Mouse (Mus musculus) neural tube, embryonic 12.5 days (tissue): ENCODE measurements around the gene Cyb5r3. TPM values are rescaled to one million over a fixed set of nuclear protein-coding genes. Genes with fewer than 3 reads are reported as not detected.

Experiments
- ATAC-seq: fragments of 200-750 bp; cut with Nextera tagmentation; 2 replicates; pipeline ENCODE4 v1.8.0; 2017; ENCODE audit warnings: low read depth, mild to moderate bottlenecking, moderate TSS enrichment, moderate library complexity; ENCODE audit not compliant: low FRiP score
- H3K27ac ChIP-seq: fragments of 300-500 bp; sonication (generic); 2 replicates; pipeline ENCODE4 v1.5.1; 2016
- H3K27me3 ChIP-seq: fragments of 300-500 bp; sonication (generic); replicated peaks from 2 replicates; pipeline ENCODE4 v1.6.1; 2016; ENCODE audit warnings: mild to moderate bottlenecking
- H3K36me3 ChIP-seq: fragments of 300-500 bp; sonication (generic); 2 replicates; pipeline ENCODE4 v1.6.1; 2016; ENCODE audit warnings: mild to moderate bottlenecking
- H3K4me1 ChIP-seq: fragments of 300-500 bp; sonication (generic); 2 replicates; pipeline ENCODE4 v1.6.1; 2016
- H3K4me2 ChIP-seq: fragments of 300-500 bp; sonication (generic); replicated peaks from 2 replicates; pipeline ENCODE4 v1.6.1; 2016; ENCODE audit warnings: mild to moderate bottlenecking
- H3K4me3 ChIP-seq: fragments of 300-500 bp; sonication (generic); 2 replicates; pipeline ENCODE4 v1.5.1; 2016
- H3K9ac ChIP-seq: fragments of 300-500 bp; sonication (generic); 2 replicates; pipeline ENCODE4 v1.6.1; 2016; ENCODE audit warnings: mild to moderate bottlenecking
- H3K9me3 ChIP-seq: fragments of 300-500 bp; sonication (generic); 2 replicates; pipeline ENCODE4 v1.6.1; 2016; ENCODE audit warnings: mild to moderate bottlenecking
- WGBS: fragments of 180-500 bp; shearing (Covaris S2); methylation state at CpG from one replicate; pipeline ENCODE4 v1.1.7; 2016; 5-methylcytosine and 5-hydroxymethylcytosine counted together
- polyA plus RNA-seq: library from polyadenylated mRNA; unstranded; fragments of >200 nt; fragmentation: Nextera tagmentation; extraction: Ambion mirVana; gene quantifications from 2 replicates; pipeline ENCODE4 v1.2.1, GENCODE M21; 2016

Cyb5r3 gene
- 143 and 157 TPM in 2 replicates for polyA plus RNA-seq

DNA sequence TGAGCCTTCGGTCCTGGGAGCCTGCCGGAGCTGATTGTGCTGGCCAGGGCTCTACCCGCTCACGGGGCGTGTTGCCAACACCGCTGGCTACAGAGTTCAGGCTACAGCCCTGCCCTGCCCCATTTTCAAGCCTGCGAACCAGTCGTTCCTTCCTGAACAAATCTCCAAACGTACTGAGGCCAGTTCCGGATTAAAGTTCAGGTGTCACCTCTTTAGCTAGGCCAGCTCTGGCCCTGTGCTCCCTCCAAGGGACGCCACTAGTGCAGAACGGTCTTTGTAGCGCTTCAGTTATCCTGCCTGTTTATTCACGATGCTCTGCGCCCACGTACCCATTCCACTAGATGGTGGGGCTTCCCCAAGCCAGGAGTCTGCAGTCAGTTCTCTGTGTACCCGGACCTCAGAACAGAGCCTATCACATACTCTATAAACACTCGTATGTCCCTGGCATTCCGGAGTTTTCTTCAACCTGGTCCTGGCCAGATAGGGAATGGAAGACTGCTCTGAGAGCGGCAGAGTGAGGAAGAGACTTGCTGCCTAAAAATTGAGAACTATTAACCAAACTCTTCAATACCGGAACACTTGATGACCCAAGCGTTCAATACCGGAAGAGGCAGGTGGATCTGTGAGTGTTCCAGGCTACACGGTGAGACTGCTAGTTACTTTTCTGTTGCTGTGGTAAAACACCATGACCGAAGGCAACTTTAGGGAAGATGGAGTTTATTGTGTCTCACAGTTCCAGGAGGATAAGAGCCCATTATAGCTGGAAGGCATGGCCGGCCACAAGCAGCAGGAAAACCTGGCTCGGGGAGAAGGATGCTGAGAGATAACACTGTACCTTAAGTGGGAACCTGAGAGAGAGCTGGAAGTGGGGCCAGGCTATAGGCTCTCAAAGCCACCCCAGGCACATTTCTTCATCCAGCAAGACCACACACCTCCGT lies at the start of gene Cyb5r3:
TSS of gene Cyb5r3 (minus strand) at position 101 of the 938 bp plus-strand sequence.
- H3K27me3 ChIP-seq, result no peaks in the 10 kb centered on the region
- H3K27ac ChIP-seq, result peak within 1 kb of the TSS; percentile 80
- peak within 1 kb of the TSS; percentile 58 for H3K4me3 ChIP-seq
- H3K4me2 ChIP-seq, result peak within 1 kb of the TSS; percentile 80
- no peaks in the 10 kb centered on the region for H3K9me3 ChIP-seq
- 37% methylated on average over 28 of the region's 28 CpGs for WGBS
- H3K36me3 ChIP-seq, result no peaks in the 10 kb centered on the region
- peaks cover 29% of the 10 kb centered on the region for H3K4me1 ChIP-seq
- peak within 1 kb of the TSS; percentile 72 for H3K9ac ChIP-seq
- peak; percentile 64; the same call in 1 of the 2 replicates for ATAC-seq

- 89% methylated on average over 4 of the region's 4 CpGs for WGBS
- no peak overlapping the region for H3K4me2 ChIP-seq
- no peaks in the 10 kb centered on the region for H3K27me3 ChIP-seq
- H3K36me3 ChIP-seq, result no peaks in the 10 kb centered on the region
- peaks cover 12% of the 10 kb centered on the region for H3K4me1 ChIP-seq
- no peak overlapping the region for H3K4me3 ChIP-seq
- ATAC-seq, result no peak
- no peaks in the 10 kb centered on the region for H3K9me3 ChIP-seq
- no peak overlapping the region for H3K27ac ChIP-seq
- H3K9ac ChIP-seq, result no peak overlapping the region
Measured at GRCm38 (mm10) chr15:83221721-83222120, 49.3 kb upstream of the Cyb5r3 start.

DNA sequence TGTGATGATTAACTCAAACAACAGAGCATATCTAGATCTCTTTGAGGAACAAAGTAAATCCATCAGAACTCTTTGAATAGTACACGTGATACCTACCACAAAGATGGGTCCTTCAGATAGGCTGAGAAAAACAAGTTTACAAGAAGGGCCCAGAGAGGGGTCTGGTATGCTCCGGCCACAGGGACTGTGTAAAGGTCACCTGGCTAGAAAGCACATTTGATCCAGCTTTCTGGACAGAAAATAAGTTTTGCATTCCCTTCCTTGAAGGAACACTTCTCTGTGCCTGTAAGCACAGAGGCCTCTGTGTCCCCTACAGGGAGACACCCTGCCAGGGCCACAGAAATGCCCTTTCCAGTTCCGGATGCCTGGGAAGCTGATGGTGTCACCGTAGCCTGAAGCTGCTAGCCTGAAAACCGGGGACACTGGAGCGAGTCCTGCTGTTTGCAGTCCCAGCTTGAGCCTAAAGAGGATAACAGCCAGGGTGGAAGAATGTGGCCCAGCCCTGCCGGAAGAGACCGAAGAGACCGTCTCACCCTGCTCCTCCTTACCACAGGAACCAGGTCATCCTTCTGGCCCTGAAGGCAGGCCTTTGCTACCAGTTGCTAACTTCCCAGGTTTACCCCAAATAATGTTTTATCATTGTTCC lies 48.1 kb upstream of the Cyb5r3 start:
- H3K9ac ChIP-seq, result no peak overlapping the region
- H3K4me2 ChIP-seq, result no peak overlapping the region
- WGBS, result 62% methylated on average over 9 of the region's 9 CpGs
- H3K9me3 ChIP-seq, result no peaks in the 10 kb centered on the region
- no peak overlapping the region for H3K27ac ChIP-seq
- no peaks in the 10 kb centered on the region for H3K27me3 ChIP-seq
- peaks cover 25% of the 10 kb centered on the region for H3K4me1 ChIP-seq
- H3K36me3 ChIP-seq, result no peaks in the 10 kb centered on the region
- no peak for ATAC-seq
- no peak overlapping the region for H3K4me3 ChIP-seq

DNA sequence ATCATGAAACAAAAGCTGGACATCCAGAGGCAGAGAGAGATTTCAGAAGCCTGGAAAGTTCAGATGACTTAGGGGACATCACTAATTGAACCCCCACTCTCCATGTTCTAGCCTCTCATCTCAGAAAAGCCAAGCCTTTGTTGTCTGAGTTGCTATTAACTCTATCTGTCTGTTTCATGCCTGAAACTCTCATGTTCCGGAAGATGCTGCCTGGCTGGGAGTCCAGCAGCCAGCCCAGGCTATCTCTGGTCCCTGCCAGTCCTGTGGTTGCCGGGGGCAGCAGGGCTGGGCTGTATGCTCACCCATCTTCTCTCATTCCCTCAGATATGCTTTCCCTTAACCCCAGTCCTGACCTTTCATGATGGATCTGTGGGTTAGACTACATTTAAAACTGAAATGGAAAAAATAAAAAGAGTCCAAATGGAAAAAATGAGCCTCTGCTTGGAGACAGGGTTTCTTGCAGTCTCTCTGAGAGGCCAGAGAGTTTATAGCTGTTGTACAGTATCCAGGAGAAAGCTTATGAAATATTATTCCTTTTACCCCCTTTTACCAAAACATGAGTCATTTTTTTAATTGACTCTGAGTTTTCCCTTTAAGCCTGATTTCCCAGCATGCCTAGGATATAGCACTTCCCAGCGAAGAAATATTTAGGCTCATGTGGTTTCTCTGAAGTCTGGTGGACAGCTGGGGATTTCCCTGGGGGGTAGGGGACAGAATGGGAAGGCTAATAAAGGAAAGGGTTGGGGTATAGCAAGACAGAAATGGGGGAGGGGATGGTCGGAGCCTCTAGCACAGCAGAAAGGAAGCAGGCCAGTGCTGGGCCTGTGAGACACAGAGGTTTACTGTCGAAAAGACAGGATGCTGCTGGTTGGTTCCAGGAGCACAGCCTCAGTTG lies 43.2 kb upstream of the Cyb5r3 start:
- Histone ChIP-seq H3K4me2 (no peak overlapping the region), H3K9me3 (no peaks in the 10 kb centered on the region), H3K27ac (peak overlapping the region; percentile 53), H3K4me3 (no peak overlapping the region), H3K27me3 (no peaks in the 10 kb centered on the region), H3K9ac (no peak overlapping the region), H3K36me3 (no peaks in the 10 kb centered on the region), H3K4me1 (peaks cover 15% of the 10 kb centered on the region; the same call in 1 of the 2 replicates)
- 40% methylated on average over 5 of the region's 5 CpGs for WGBS
- ATAC-seq, result peak; percentile 65

- Histone ChIP-seq H3K4me2 (peak overlapping the region; percentile 49), H3K27ac (no peak overlapping the region), H3K27me3 (0 out of 2 replicates have a peak, but pooled peaks cover 3% of the 10 kb centered on the region), H3K9me3 (no peaks in the 10 kb centered on the region), H3K9ac (no peak overlapping the region), H3K4me1 (no peaks in the 10 kb centered on the region), H3K4me3 (no peak overlapping the region), H3K36me3 (no peaks in the 10 kb centered on the region)
- no peak for ATAC-seq
- 21% methylated on average over 11 of the region's 11 CpGs for WGBS
Measured at GRCm38 (mm10) chr15:83210229-83210628, 37.8 kb upstream of the Cyb5r3 start.

DNA sequence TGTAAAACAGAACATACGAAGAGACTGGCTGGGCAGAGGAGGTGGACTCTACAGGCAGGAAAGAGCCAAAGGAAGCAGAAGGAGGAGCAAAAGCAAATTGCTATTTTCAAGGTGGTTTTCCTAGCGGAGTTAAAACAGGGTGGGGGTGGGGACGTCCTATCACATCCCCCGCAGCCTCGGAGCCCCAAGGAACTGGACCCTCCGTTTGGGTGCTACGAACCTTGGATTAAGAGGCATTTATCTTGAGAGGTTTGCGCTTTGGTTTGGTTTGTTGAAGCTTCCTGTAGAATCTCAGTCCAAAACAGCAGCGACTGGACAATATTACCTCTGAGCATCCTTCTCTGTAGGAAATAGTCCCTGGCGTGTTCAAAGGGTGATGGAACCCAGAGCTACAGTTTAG lies 37.3 kb upstream of the Cyb5r3 start:
- H3K4me2 ChIP-seq, result peak overlapping the region; percentile 49
- no peak overlapping the region for H3K4me3 ChIP-seq
- H3K9me3 ChIP-seq, result no peaks in the 10 kb centered on the region
- H3K27ac ChIP-seq, result no peak overlapping the region
- 0 out of 2 replicates have a peak, but pooled peaks cover 3% of the 10 kb centered on the region for H3K27me3 ChIP-seq
- WGBS, result 17% methylated on average over 10 of the region's 10 CpGs
- ATAC-seq, result no peak
- H3K9ac ChIP-seq, result no peak overlapping the region
- H3K36me3 ChIP-seq, result no peaks in the 10 kb centered on the region
- H3K4me1 ChIP-seq, result peaks cover 4% of the 10 kb centered on the region

- 50% methylated on average over 4 of the region's 4 CpGs for WGBS
- H3K4me2 ChIP-seq, result peak overlapping the region; percentile 49
- no peak overlapping the region for H3K9ac ChIP-seq
- 0 out of 2 replicates have a peak, but pooled peaks cover 3% of the 10 kb centered on the region for H3K27me3 ChIP-seq
- no peak for ATAC-seq
- no peak overlapping the region for H3K4me3 ChIP-seq
- H3K27ac ChIP-seq, result no peak overlapping the region
- H3K36me3 ChIP-seq, result no peaks in the 10 kb centered on the region
- H3K4me1 ChIP-seq, result peaks cover 8% of the 10 kb centered on the region
- no peaks in the 10 kb centered on the region for H3K9me3 ChIP-seq
Measured at GRCm38 (mm10) chr15:83209092-83209695, 36.8 kb upstream of the Cyb5r3 start.

GRCm38 (mm10) chr15:83204731-83205451 lies 32.5 kb upstream of the Cyb5r3 start:
- peaks cover 8% of the 10 kb centered on the region for H3K4me1 ChIP-seq
- H3K4me2 ChIP-seq, result peak overlapping the region; percentile 44; the same call in 1 of the 2 replicates
- H3K9ac ChIP-seq, result no peak overlapping the region
- H3K27me3 ChIP-seq, result 0 out of 2 replicates have a peak, but pooled peaks cover 3% of the 10 kb centered on the region
- 11% methylated on average over 10 of the region's 10 CpGs for WGBS
- H3K27ac ChIP-seq, result no peak overlapping the region
- ATAC-seq, result peak; percentile 70; the same call in 1 of the 2 replicates
- no peak overlapping the region for H3K4me3 ChIP-seq
- H3K36me3 ChIP-seq, result no peaks in the 10 kb centered on the region
- H3K9me3 ChIP-seq, result no peaks in the 10 kb centered on the region

- 75% methylated on average over 4 of the region's 4 CpGs for WGBS
Measured at GRCm38 (mm10) chr15:83202412-83202811, 30.0 kb upstream of the Cyb5r3 start.

DNA sequence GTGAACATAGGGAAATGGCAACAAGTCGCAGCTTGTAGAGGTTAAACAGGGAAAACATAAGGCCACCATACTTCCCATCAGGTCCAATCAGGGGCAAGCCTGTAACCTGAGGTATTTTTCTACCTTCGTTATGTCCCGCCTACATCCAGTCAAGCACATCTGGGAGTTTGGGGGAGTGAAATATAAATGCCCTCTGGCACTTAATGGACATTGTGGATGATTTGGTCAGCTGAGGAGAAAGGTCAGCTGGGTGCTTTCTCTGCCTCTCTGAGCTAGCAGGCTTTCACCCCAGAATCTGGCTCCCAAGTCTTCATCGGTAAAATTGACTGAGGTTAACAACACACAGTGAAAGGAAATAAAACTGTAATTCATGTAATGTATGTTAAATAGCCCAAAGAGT lies 21.0 kb upstream of the Cyb5r3 start:
- ATAC-seq, result no peak
- no peaks in the 10 kb centered on the region for H3K36me3 ChIP-seq
- WGBS, result 90% methylated on average over 4 of the region's 4 CpGs
- no peak overlapping the region for H3K4me2 ChIP-seq
- no peaks in the 10 kb centered on the region for H3K27me3 ChIP-seq
- no peak overlapping the region for H3K9ac ChIP-seq
- no peaks in the 10 kb centered on the region for H3K4me1 ChIP-seq
- no peak overlapping the region for H3K4me3 ChIP-seq
- H3K27ac ChIP-seq, result no peak overlapping the region
- no peaks in the 10 kb centered on the region for H3K9me3 ChIP-seq

More at GRCm38 (mm10) chr15:83202412-83202811, 30.0 kb upstream of the Cyb5r3 start:
- Histone ChIP-seq H3K27me3 (no peaks in the 10 kb centered on the region), H3K9ac (no peak overlapping the region), H3K36me3 (no peaks in the 10 kb centered on the region), H3K4me2 (no peak overlapping the region), H3K4me1 (peaks cover 8% of the 10 kb centered on the region), H3K27ac (no peak overlapping the region), H3K4me3 (no peak overlapping the region), H3K9me3 (no peaks in the 10 kb centered on the region)
- ATAC-seq, result no peak

DNA sequence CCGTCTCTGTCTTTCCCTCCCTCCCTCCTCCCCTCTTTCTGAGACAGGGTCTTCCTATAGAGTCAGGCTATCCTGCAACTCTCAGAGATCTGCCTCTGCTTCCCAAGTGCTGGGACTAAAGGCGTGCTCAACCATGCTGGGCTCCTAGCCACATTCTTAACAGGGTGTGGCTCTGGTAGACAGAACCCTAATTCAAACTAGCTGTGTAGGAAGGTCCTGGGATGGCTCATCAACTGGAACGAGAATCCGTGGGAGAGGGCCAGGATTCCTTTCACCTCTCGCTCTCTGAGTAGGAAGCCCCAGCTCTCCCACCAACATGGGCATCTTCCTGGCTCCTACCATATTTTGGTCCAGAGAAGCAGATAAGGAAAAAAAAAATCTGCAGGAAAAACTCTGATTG lies 10.0 kb upstream of the Cyb5r3 start:
- H3K27me3 ChIP-seq, result no peaks in the 10 kb centered on the region
- no peak overlapping the region for H3K27ac ChIP-seq
- H3K36me3 ChIP-seq, result no peaks in the 10 kb centered on the region
- no peak for ATAC-seq
- WGBS, result 77% methylated on average over 5 of the region's 5 CpGs
- H3K4me1 ChIP-seq, result no peaks in the 10 kb centered on the region
- no peak overlapping the region for H3K9ac ChIP-seq
- H3K4me3 ChIP-seq, result no peak overlapping the region
- no peaks in the 10 kb centered on the region for H3K9me3 ChIP-seq
- no peak overlapping the region for H3K4me2 ChIP-seq
